ENCODE assay signal across 10 mouse cellular contexts in the genomic region with DNA sequence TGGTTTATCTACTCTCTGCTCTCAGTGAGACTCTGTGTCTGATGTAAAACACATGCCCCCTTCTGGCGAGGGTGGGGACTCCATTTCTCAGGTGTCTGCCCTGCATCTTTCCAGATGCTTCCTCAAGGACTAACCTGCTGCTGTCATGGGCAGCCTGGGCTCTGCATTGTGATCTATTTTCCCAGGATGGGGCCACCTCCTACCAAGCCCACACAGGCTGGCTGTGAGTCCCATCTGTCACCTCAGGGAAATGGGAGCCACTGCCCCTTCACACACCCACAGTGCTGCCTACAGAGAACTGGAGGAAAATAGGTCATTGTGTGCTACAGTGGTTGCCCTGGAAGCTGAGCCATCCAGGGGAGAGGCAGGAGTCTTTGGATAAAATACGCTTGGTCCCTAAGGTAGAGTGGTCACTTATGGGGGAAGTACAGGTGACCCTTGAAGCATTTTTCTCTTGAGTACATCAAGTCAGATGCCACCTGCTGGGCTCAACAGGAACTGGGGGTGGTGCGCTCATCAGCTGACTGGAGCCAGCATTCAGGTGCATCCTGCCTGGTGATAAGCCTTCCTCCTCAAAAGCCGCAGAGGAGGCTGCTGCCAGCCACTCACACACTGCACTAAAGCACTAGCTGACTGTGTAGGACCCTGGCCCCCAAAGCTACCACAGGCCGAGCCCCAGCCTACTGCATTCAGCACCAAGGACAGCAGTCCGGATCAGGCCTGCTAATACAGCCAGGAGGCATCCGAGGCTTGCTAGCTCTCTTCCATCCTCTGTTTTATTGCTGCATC. TPM values are rescaled to one million over a fixed set of nuclear protein-coding genes. Genes with fewer than 3 reads are reported as not detected.
A peak's percentile ranks its signal among the peaks of the same experiment; 100 is the strongest.
DNase-seq lines count a peak whose midpoint lies in the region; ATAC-seq and TF ChIP-seq lines count a peak whose summit lies in the region.
"Had no signal": no experiment of that assay in that cellular context is flagged by ENCODE, and none has a peak within 500 bp of the region (broad histone marks: within the 10 kb centered on the region; RNA-seq: fewer than 3 reads in every experiment).

No protein-coding gene starts in this region.

- no peak overlapping the region for H3K4me2 ChIP-seq in forebrain, embryonic 13.5 days
- H3K4me2 ChIP-seq in stomach, postnatal 0 days (replicated peaks; ENCODE audit: low read depth) = no peak overlapping the region
- H3K4me2 ChIP-seq: limb, embryonic 12.5 days; stomach, embryonic 15.5 days had no signal

- no peaks in the 10 kb centered on the region for H3K36me3 ChIP-seq in forebrain, embryonic 13.5 days (ENCODE audit: poor library complexity, severe bottlenecking)
- H3K36me3 ChIP-seq in stomach, postnatal 0 days (ENCODE audit: control insufficient read depth, insufficient read depth, low read length) = no peaks in the 10 kb centered on the region
- H3K36me3 ChIP-seq: limb, embryonic 12.5 days; stomach, embryonic 15.5 days had no signal

- peak; percentile 33 to 40 for DNase-seq in frontal cortex, postnatal 25 days (ENCODE audit: low spot score in 2 of 2)
- no peak for DNase-seq in frontal cortex, postnatal 10 days (ENCODE audit: low spot score in 2 of 2)
- peak; percentile 11 for DNase-seq in urinary bladder, postnatal 25 days (ENCODE audit: low spot score)
- no peak for DNase-seq in urinary bladder, postnatal 36 days (ENCODE audit: low spot score in 2 of 2)
- peak; percentile 56 for DNase-seq in lung, postnatal 10 days
- DNase-seq in stomach, postnatal 0 days (ENCODE audit: low spot score) = peak; percentile 56
- no peak for DNase-seq in layer of hippocampus, adult 8-10 months (ENCODE audit: low spot score in 2 of 2)

- H3K9me3 ChIP-seq in forebrain, embryonic 13.5 days (replicated peaks) = no peaks in the 10 kb centered on the region
- H3K9me3 ChIP-seq in stomach, postnatal 0 days (ENCODE audit: control insufficient read depth, low read length) = no peaks in the 10 kb centered on the region
- H3K9me3 ChIP-seq: limb, embryonic 12.5 days; stomach, embryonic 15.5 days had no signal

- H3K4me3 ChIP-seq in forebrain, embryonic 13.5 days = no peak overlapping the region
- no peak overlapping the region for H3K4me3 ChIP-seq in stomach, postnatal 0 days (ENCODE audit: low read depth, low read length)
- H3K4me3 ChIP-seq: limb, embryonic 12.5 days; stomach, embryonic 15.5 days had no signal

- peak; percentile 59 for TF ChIP-seq CTCF in stomach, postnatal 0 days (IDR thresholded peaks at IDR 0.05; ENCODE audit: low read depth)

- 50% methylated on average over 7 of the region's 7 CpGs for WGBS in forebrain, embryonic 13.5 days
- 22% methylated on average over 7 of the region's 7 CpGs for WGBS in stomach, postnatal 0 days

- no peak overlapping the region for H3K9ac ChIP-seq in forebrain, embryonic 13.5 days
- H3K9ac ChIP-seq in stomach, postnatal 0 days (ENCODE audit: low read length) = no peak overlapping the region
- H3K9ac ChIP-seq: limb, embryonic 12.5 days; stomach, embryonic 15.5 days had no signal

- no peak overlapping the region for H3K27ac ChIP-seq in forebrain, embryonic 13.5 days
- no peak overlapping the region for H3K27ac ChIP-seq in stomach, postnatal 0 days (replicated peaks)
- H3K27ac ChIP-seq: limb, embryonic 12.5 days; stomach, embryonic 15.5 days had no signal

- TF ChIP-seq EP300 in stomach, postnatal 0 days (optimal IDR thresholded peaks at IDR 0.05) = no peak

- no peaks in the 10 kb centered on the region for H3K27me3 ChIP-seq in forebrain, embryonic 13.5 days
- H3K27me3 ChIP-seq in stomach, postnatal 0 days (ENCODE audit: control insufficient read depth, insufficient read depth, low read length) = no peaks in the 10 kb centered on the region
- H3K27me3 ChIP-seq: limb, embryonic 12.5 days; stomach, embryonic 15.5 days had no signal

- ATAC-seq in forebrain, embryonic 13.5 days = peak; percentile 12
- 0 out of 2 replicates have a peak, but pooled peaks have one; percentile 20 for ATAC-seq in stomach, postnatal 0 days (ENCODE audit: low FRiP score, low TSS enrichment)

- peaks cover 48% of the 10 kb centered on the region for H3K4me1 ChIP-seq in forebrain, embryonic 13.5 days
- H3K4me1 ChIP-seq in stomach, postnatal 0 days (replicated peaks; ENCODE audit: control insufficient read depth, insufficient read depth) = no peaks in the 10 kb centered on the region
- H3K4me1 ChIP-seq: limb, embryonic 12.5 days; stomach, embryonic 15.5 days had no signal

RNA-seq across cellular contexts. Expression of a gene that starts 23.5 kb away (rescaled TPM):
- polyA plus RNA-seq in forebrain, embryonic 13.5 days (2015; fragmentation: Nextera tagmentation; extraction: Ambion mirVana) = 20.4 and 22.7 TPM in 2 replicates
- 0.62 and 0.75 TPM in 2 replicates for polyA plus RNA-seq in stomach, postnatal 0 days (2015; fragmentation: Nextera tagmentation; extraction: Ambion mirVana)
- 100 to 1,000 TPM; 158 to 183 (median 169) TPM for total RNA-seq in layer of hippocampus, adult 8-10 months (2022)

RNA-seq across cellular contexts. Expression of a gene that starts 54.7 kb away (rescaled TPM):
- polyA plus RNA-seq in forebrain, embryonic 13.5 days (2015; fragmentation: Nextera tagmentation; extraction: Ambion mirVana) = 66.4 and 75.2 TPM in 2 replicates
- 33.2 and 33.4 TPM in 2 replicates for polyA plus RNA-seq in stomach, postnatal 0 days (2015; fragmentation: Nextera tagmentation; extraction: Ambion mirVana)
- 100 to 1,000 TPM; 102 to 118 (median 106) TPM for total RNA-seq in layer of hippocampus, adult 8-10 months (2022)

Comparison
In these comparisons a context has a peak if more than half of its experiments do, and no peak if none do; other contexts are left out.
1. DNase-seq: peak in frontal cortex, postnatal 25 days (2 of 2), urinary bladder, postnatal 25 days (single experiment), lung, postnatal 10 days (single experiment) and stomach, postnatal 0 days (single experiment); none in frontal cortex, postnatal 10 days (0 of 2), urinary bladder, postnatal 36 days (0 of 2) and layer of hippocampus, adult 8-10 months (0 of 2).
2. RNA of a gene that starts 23.5 kb away (polyA plus RNA-seq): 20.4 to 22.7 TPM in forebrain, embryonic 13.5 days; 0.62 to 0.75 TPM in stomach, postnatal 0 days; every median in the first group is over 10 times any median in the second.